Mouse (Mus musculus) testis, adult 2 months (tissue): ENCODE results near the gene Syne2. TPM values are rescaled to one million over a fixed set of nuclear protein-coding genes. Genes with fewer than 3 reads are reported as not detected.
"Not testable (repeated sequence)": the region's sequence is repeated elsewhere in the genome, so short reads cannot be mapped to it uniquely, and the experiment has no call there.

ENCODE experiments used
- H3K27ac ChIP-seq: fragments of 200-500 bp; 2 replicates; pipeline ENCODE4 v1.5.1; 2012; ENCODE audit warnings: low read depth, low read length; ENCODE audit not compliant: control insufficient read depth, insufficient read depth
- H3K27me3 ChIP-seq: fragments of 200-500 bp; 2 replicates; pipeline ENCODE4 v1.6.1; 2012; ENCODE audit warnings: mild to moderate bottlenecking, low read length, moderate library complexity; ENCODE audit not compliant: control insufficient read depth, insufficient read depth
- H3K36me3 ChIP-seq: fragments of 200-500 bp; 2 replicates; pipeline ENCODE4 v1.6.1; 2012; ENCODE audit warnings: mild to moderate bottlenecking, low read length; ENCODE audit not compliant: control insufficient read depth, insufficient read depth
- H3K4me1 ChIP-seq: fragments of 200-500 bp; 2 replicates; pipeline ENCODE4 v1.6.1; 2012; ENCODE audit warnings: low read length; ENCODE audit not compliant: control insufficient read depth, insufficient read depth
- H3K4me3 ChIP-seq: fragments of 200-500 bp; 2 replicates; pipeline ENCODE4 v1.5.1; 2012; ENCODE audit warnings: low read depth, mild to moderate bottlenecking, low read length, moderate library complexity, mixed read lengths; ENCODE audit not compliant: control insufficient read depth
- CTCF ChIP-seq: fragments of 200-500 bp; IDR thresholded peaks from 2 replicates; pipeline ENCODE4 v1.5.1; 2012; ENCODE audit warnings: low read depth, mild to moderate bottlenecking, inconsistent platforms, low read length, moderate library complexity; ENCODE audit not compliant: control insufficient read depth, insufficient read depth, insufficient replicate concordance
- POLR2A ChIP-seq: fragments of 200-500 bp; IDR thresholded peaks from 2 replicates; pipeline ENCODE4 v1.6.1; 2012; ENCODE audit warnings: low read depth, mild to moderate bottlenecking, inconsistent platforms, low read length, moderate library complexity; ENCODE audit not compliant: control insufficient read depth
- polyA plus RNA-seq: library from polyadenylated mRNA; depleted of rRNA; stranded (reverse); fragments of >200 nt; gene quantifications from 2 replicates; pipeline ENCODE4 v1.2.3, GENCODE M21; 2012; rRNA removed

The Syne2 gene
- 35.5 and 37.1 TPM in 2 replicates for polyA plus RNA-seq

GRCm38 (mm10) chr12:75817959-75818452 lies at the start of gene Syne2:
Syne2 (plus strand) TSS chr12:75818134.
- peaks cover 8% of the 10 kb centered on the region for H3K4me1 ChIP-seq
- H3K4me3 ChIP-seq, result peak within 1 kb of the TSS; percentile 74
- no peaks in the 10 kb centered on the region for H3K36me3 ChIP-seq
- H3K27me3 ChIP-seq, result no peaks in the 10 kb centered on the region
- H3K27ac ChIP-seq, result 0 out of 2 replicates have a peak within 1 kb of the TSS, but pooled peaks have one; percentile 59
- TF ChIP-seq POLR2A (peak; percentile 69), CTCF (no peak)

- no peak overlapping the region for H3K4me3 ChIP-seq
- no peaks in the 10 kb centered on the region for H3K4me1 ChIP-seq
- no peaks in the 10 kb centered on the region for H3K36me3 ChIP-seq
- no peaks in the 10 kb centered on the region for H3K27me3 ChIP-seq
- TF ChIP-seq POLR2A (no peak), CTCF (no peak)
- no peak overlapping the region for H3K27ac ChIP-seq
These were observed 46.5 kb upstream of the Syne2 start for GRCm38 (mm10) chr12:75771410-75771809.

DNA sequence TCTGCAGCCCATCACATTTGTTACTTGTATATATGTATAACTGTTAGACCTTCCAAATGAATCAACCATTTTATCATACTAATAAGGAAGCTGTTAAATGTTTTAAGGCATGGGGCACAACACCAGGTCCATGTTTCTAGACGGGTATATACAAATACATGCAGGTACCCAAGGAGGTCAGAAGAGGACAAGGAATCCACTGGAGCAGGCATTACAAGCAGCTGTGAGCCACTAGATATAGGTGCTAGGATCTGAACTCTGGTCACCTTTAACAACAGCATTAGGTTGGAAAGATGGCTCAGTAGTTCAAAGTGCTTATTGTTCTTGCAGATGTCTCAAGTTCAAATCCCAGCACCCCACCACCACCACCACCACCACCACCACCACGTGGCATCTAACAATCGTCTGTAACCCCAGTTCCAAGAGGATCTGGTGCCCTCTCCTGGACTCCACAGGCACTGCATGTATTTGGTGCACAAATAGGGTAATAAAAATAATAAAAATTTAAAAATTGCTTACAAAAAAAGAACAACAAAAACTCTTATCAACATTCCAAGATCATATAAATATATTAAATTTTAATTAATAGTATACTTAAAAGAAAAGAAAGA lies 45.4 kb upstream of the Syne2 start:
- no peak overlapping the region for H3K4me3 ChIP-seq
- H3K4me1 ChIP-seq, result no peaks in the 10 kb centered on the region
- H3K36me3 ChIP-seq, result no peaks in the 10 kb centered on the region
- TF ChIP-seq CTCF (peak; percentile 31; the same call in 1 of the 2 replicates), POLR2A (no peak)
- H3K27me3 ChIP-seq, result no peaks in the 10 kb centered on the region
- H3K27ac ChIP-seq, result no peak overlapping the region

DNA sequence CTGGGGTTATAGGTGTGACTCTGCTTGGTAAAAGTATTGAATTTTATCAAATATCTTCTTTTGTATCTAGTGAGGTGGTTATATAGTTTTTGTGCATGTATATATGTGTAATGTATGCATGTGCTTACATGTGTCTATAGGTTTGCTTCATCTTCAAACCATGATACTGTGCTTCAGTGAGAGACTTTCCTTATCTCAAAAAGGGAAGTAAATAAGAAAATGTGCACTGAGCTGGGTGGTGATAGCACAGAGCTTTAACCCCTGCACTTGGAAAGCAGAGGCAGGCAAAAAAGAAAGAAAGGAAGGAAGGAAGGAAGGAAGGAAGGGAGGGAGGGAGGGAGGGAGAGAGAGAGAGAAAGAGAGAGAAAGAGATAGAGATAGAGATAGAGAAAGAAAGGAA lies 36.5 kb upstream of the Syne2 start:
- TF ChIP-seq POLR2A (no peak), CTCF (no peak)
- Histone ChIP-seq H3K4me1 (no peaks in the 10 kb centered on the region), H3K27me3 (no peaks in the 10 kb centered on the region), H3K27ac (no peak overlapping the region), H3K4me3 (no peak overlapping the region), H3K36me3 (no peaks in the 10 kb centered on the region)

DNA sequence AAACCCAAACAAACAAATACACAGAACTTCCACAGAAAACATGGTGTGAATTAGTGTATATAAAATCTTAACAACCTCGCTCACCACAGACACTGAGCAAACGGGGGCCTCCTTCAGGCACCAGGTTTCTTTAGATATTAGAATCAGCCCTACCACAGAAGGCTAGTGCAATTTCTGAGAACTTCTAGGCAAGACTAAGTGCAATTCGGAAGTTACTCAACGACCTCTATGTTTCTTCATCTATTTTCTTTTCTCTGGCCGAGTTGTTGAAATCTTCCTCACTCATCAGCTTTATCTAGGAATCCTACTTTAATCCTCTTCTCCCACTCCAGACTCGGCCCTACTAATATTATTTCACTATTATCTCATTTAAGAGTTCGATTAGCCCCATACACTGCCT lies 35.9 kb upstream of the Syne2 start:
- H3K4me3 ChIP-seq, result no peak overlapping the region
- no peak for TF ChIP-seq POLR2A
- TF ChIP-seq CTCF, result no peak
- H3K36me3 ChIP-seq, result no peaks in the 10 kb centered on the region
- H3K27me3 ChIP-seq, result no peaks in the 10 kb centered on the region
- no peaks in the 10 kb centered on the region for H3K4me1 ChIP-seq
- H3K27ac ChIP-seq, result no peak overlapping the region

- no peaks in the 10 kb centered on the region for H3K36me3 ChIP-seq
- TF ChIP-seq POLR2A, result no peak
These were observed 33.6 kb upstream of the Syne2 start for GRCm38 (mm10) chr12:75784271-75784751.

DNA sequence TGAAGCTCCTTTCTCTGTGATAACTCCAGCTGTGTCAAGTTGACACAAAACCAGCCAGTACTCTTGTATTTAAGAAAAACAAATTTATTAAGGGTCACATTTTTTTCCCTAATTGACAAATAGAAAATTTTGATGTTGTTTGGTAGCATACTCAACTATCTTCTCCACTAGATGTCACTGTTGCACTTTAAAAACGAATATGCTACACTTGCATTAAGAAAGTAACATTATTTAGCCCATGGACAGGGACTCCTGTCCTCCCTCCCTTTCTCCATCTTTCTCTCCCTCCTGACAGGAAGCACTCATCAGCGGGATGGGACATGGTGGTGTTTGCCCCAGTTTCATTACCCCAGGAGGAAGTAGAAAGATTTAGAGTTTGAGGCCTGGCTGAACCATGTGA lies 31.3 kb upstream of the Syne2 start:
- not testable (repeated sequence) for H3K36me3 ChIP-seq, H3K27me3 ChIP-seq, H3K27ac ChIP-seq, H3K4me3 ChIP-seq, H3K4me1 ChIP-seq

More at GRCm38 (mm10) chr12:75784271-75784751, 33.6 kb upstream of the Syne2 start:
- no peaks in the 10 kb centered on the region for H3K27me3 ChIP-seq
- H3K4me1 ChIP-seq, result no peaks in the 10 kb centered on the region
- no peak overlapping the region for H3K27ac ChIP-seq
- no peak overlapping the region for H3K4me3 ChIP-seq

- no peaks in the 10 kb centered on the region for H3K36me3 ChIP-seq
- no peak for TF ChIP-seq CTCF
- TF ChIP-seq POLR2A, result no peak
- H3K27ac ChIP-seq, result no peak overlapping the region
- no peak overlapping the region for H3K4me3 ChIP-seq
- no peaks in the 10 kb centered on the region for H3K4me1 ChIP-seq
- no peaks in the 10 kb centered on the region for H3K27me3 ChIP-seq
These were observed 28.5 kb upstream of the Syne2 start for GRCm38 (mm10) chr12:75789451-75789850.
